Mouse (Mus musculus): ENCODE data around the gene H60c.
"Not testable (repeated sequence)": the region's sequence is repeated elsewhere in the genome, so short reads cannot be mapped to it uniquely, and the experiment has no call there.

H60c gene

GRCm38 (mm10) chr10:3267671-3268070, at the start of gene H60c:
TSS of gene H60c (minus strand) at chr10:3267771.
- no peak for DNase-seq

GRCm38 (mm10) chr10:3308821-3309206, 41.2 kb upstream of the H60c start:
- no peak for DNase-seq

GRCm38 (mm10) chr10:3308180-3308820, 40.7 kb upstream of the H60c start:
- peak; percentile 50 for DNase-seq

GRCm38 (mm10) chr10:3307752-3308151, 40.2 kb upstream of the H60c start:
- DNase-seq = peak; percentile 81

- no peak for DNase-seq
Measured at GRCm38 (mm10) chr10:3293969-3294368, 26.4 kb upstream of the H60c start.

- peak; percentile 5 for DNase-seq
Measured at GRCm38 (mm10) chr10:3281047-3281446, 13.5 kb upstream of the H60c start.

GRCm38 (mm10) chr10:3274065-3274464, 6.5 kb upstream of the H60c start:
- DNase-seq = no peak

- DNase-seq = peak; percentile 42
Measured at GRCm38 (mm10) chr10:3271036-3271435, 3.5 kb upstream of the H60c start.

- no peak for DNase-seq
Measured at GRCm38 (mm10) chr10:3266729-3267128, 842 bp downstream of the H60c start.

- no peak for DNase-seq
Measured at GRCm38 (mm10) chr10:3262784-3263183, 4.8 kb downstream of the H60c start.

- DNase-seq = no peak
Measured at GRCm38 (mm10) chr10:3257391-3257790, 10.2 kb downstream of the H60c start.

- DNase-seq = not testable (repeated sequence)
Measured at GRCm38 (mm10) chr10:3238436-3238835, 29.1 kb downstream of the H60c start.

GRCm38 (mm10) chr10:3236638-3237270, 30.8 kb downstream of the H60c start:
- no peak for DNase-seq

GRCm38 (mm10) chr10:3228447-3229195, 39.0 kb downstream of the H60c start:
- DNase-seq = peak; percentile 23
